Mouse (Mus musculus) frontal cortex, adult 2 months (tissue): ENCODE measurements at regions not wholly inside any gene's neighbourhood (a gene's known extent, or its start where the extent isn't known, plus 50 kb on each side); places are given as distances from the start of the nearest gene placed in this dataset.

ENCODE experiments used
- DNase-seq, 2 experiments: peaks; one replicate each; pipeline ENCODE4 v3.0.0; 2022; ENCODE audit warnings: low spot score in 1 of 2; ENCODE audit errors: extremely low spot score in 1 of 2

- DNase-seq, result peak in 1 of 2 experiments; percentile 8
Observed at GRCm38 (mm10) chr7:72027006-72027405, 279.4 kb downstream of the Mctp2 start.

- no peak for DNase-seq
Observed at GRCm38 (mm10) chr7:72009115-72009514, 297.3 kb downstream of the Mctp2 start.

- no peak for DNase-seq
Observed at GRCm38 (mm10) chr7:72004311-72004710, 302.1 kb downstream of the Mctp2 start.

- no peak for DNase-seq
Observed at GRCm38 (mm10) chr7:71992526-71992925, 313.9 kb downstream of the Mctp2 start.

- DNase-seq, result no peak
Observed at GRCm38 (mm10) chr7:71991835-71992234, 314.6 kb downstream of the Mctp2 start.

GRCm38 (mm10) chr7:71991206-71991605, 315.2 kb downstream of the Mctp2 start:
- no peak for DNase-seq

- DNase-seq, result no peak
Observed at GRCm38 (mm10) chr7:71966015-71966414, 340.4 kb downstream of the Mctp2 start.

GRCm38 (mm10) chr7:71963456-71963855, 343.0 kb downstream of the Mctp2 start:
- no peak for DNase-seq

- DNase-seq, result no peak
Observed at GRCm38 (mm10) chr7:71962851-71963250, 343.6 kb downstream of the Mctp2 start.

- DNase-seq, result no peak
Observed at GRCm38 (mm10) chr7:71960453-71961230, 345.8 kb downstream of the Mctp2 start.

- no peak for DNase-seq
Observed at GRCm38 (mm10) chr7:71946548-71946947, 359.9 kb downstream of the Mctp2 start.

- peak in 1 of 2 experiments; percentile 6 for DNase-seq
Observed at GRCm38 (mm10) chr7:71943078-71944042, 363.0 kb downstream of the Mctp2 start.

- no peak for DNase-seq
Observed at GRCm38 (mm10) chr7:71937731-71938130, 368.7 kb downstream of the Mctp2 start.

GRCm38 (mm10) chr7:71936690-71937089, 369.7 kb downstream of the Mctp2 start:
- DNase-seq, result no peak
